Mouse (Mus musculus): ENCODE measurements around the gene Gm10190. TPM values are rescaled to one million over a fixed set of nuclear protein-coding genes. Genes with fewer than 3 reads are reported as not detected.

The Gm10190 gene
- polyA plus RNA-seq, 1 experiment from 2014 or later: 1.1 TPM

Other genes with a start within 250 kb of the Gm10190 start
- 10.0 TPM in 2 replicates for gene Galm, start 246.1 kb downstream of the Gm10190 start, polyA plus RNA-seq (2016; fragmentation: Nextera tagmentation; extraction: Ambion mirVana)
- 349 and 357 TPM in 2 replicates for gene Srsf7, start 166.2 kb downstream of the Gm10190 start, polyA plus RNA-seq (2016; fragmentation: Nextera tagmentation; extraction: Ambion mirVana)
- gene Ttc39d, start 166.1 kb downstream of the Gm10190 start, polyA plus RNA-seq (2016; fragmentation: Nextera tagmentation; extraction: Ambion mirVana): 0.06 and 0.15 TPM in 2 replicates
- gene Gemin6, start 149.1 kb downstream of the Gm10190 start, polyA plus RNA-seq (2016; fragmentation: Nextera tagmentation; extraction: Ambion mirVana): 25.8 and 27.4 TPM in 2 replicates
- gene Morn2, start 83.3 kb downstream of the Gm10190 start, polyA plus RNA-seq (2016; fragmentation: Nextera tagmentation; extraction: Ambion mirVana): 16.5 and 17.2 TPM in 2 replicates
- 13.7 and 13.8 TPM in 2 replicates for gene Dhx57, start 83.1 kb downstream of the Gm10190 start, polyA plus RNA-seq (2016; fragmentation: Nextera tagmentation; extraction: Ambion mirVana)
- 1.4 and 2.2 TPM in 2 replicates for gene Arhgef33, start 66.1 kb downstream of the Gm10190 start, polyA plus RNA-seq (2016; fragmentation: Nextera tagmentation; extraction: Ambion mirVana)
- 4.8 and 5.4 TPM in 2 replicates for gene Sos1, start 106.9 kb upstream of the Gm10190 start, polyA plus RNA-seq (2016; fragmentation: Nextera tagmentation; extraction: Ambion mirVana)
- gene Cdkl4, start 204.3 kb upstream of the Gm10190 start, polyA plus RNA-seq (2016; fragmentation: Nextera tagmentation; extraction: Ambion mirVana): 0.14 TPM in 1 of 2 replicates, not detected in the other